Mouse (Mus musculus): ENCODE data around the gene Mpg.

Mpg gene

DNA sequence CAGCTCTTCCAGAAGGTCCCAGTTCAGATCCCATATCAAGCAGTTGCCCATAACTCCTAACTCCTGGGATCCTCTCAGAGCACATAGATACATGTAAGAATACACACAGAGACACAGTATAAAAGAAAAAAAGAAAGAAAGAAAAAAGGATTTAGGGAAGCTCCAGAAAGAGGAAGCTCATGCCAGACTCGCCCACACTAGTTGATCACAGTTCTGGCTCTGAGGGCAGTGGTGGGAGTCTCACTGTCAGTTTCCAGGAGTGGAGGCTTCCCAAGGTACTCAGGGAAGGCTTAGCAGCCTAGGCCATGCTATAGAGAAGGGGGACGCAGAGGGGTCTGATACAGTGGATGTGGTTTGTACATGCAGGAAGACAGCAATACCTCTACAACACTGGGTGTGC, 4.8 kb downstream of the Mpg start:
- no peak for DNase-seq (ENCODE audit: low read depth, low spot score)

DNA sequence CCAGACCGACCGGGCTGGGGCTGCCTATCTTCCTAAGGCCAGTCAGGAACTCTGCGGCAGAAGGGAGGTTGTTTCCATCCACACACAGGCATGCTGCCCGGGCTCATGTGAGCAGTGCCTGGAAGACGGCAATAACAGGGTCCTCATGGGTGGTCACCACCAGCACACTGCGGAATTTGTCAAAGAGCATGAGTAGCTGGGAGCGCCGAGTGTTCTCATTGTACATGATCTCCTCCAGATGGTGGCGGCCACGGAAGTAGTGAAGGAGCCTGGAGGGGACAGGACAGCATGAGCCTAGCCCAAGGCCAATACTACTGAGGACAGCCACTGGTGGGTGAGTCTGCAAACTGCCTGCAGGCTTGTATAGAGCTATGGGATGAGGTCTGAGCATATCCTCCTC, 6.5 kb downstream of the Mpg start:
- DNase-seq (ENCODE audit: low read depth, low spot score): no peak

DNA sequence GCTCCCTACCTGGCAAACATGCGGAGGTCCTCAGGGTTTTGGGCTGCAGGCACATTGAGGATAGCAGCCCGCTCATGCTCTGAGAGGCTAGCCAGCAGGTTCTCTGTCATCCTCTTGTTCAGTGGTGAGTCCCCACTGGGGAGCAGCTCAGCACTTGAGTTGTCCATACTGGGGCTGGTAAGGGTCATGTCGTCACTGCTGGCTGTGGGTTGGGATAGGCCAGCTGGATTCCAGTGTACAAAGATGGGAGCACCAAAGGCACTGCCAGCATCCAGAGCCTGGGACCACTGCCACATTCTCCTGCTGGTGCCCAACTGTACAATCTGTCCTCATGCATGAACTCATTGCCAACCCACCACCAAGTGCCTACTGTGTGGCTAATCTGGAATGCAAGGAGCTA, 7.6 kb downstream of the Mpg start:
- no peak for DNase-seq (ENCODE audit: low read depth, low spot score)

DNA sequence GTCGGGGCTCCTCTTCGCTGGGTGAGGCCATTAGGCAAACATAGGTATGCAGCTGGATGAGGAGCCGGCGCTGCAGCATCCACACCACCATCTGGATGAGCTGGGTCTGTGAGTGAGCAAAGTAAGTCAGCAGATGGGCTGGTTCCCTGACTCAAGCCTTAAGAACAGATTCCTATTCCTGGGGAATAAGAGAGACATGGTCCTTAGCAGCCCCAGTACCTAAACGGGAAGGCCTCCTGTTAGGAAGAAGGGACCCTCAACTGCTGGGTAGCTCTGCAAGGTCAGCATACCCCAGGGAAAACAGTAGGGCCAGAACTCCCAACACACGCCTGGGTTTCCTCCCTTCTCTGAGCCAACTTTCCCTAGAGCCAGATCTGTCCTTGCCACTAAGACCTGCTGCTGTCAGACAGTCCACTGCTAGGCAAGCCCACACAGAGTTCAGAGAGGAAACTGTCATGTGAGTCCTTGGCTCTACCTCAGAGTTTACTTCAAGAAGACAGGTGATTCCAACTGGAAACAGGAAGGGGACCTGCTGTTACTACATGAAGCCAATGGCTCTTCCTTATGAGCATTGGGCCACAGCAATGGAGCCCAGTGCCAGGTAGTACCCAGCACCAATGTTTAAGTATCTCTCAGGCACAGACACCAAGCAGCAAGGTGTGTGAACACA, 8.6 kb downstream of the Mpg start:
- no peak for DNase-seq (ENCODE audit: low read depth, low spot score)

DNA sequence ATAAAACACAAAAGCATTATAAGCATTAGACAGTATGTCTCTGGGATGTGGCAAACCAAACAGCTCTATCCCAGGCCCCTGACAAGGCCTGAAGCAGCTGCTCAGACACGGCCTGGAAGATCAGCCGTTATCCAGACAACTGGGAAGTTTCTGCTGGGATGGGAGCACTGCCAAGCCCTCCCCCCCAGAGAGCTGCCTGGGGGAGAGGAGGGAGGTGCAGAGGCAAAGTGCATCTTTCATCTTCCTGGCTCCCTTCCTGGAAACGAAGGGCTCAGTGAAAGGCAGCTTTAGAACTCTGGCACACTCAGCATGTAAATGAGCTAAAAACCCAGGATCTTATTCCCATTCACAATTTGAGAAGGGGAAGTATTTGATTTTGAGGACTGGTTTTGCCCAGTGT, 9.3 kb downstream of the Mpg start:
- no peak for DNase-seq (ENCODE audit: low read depth, low spot score)

DNA sequence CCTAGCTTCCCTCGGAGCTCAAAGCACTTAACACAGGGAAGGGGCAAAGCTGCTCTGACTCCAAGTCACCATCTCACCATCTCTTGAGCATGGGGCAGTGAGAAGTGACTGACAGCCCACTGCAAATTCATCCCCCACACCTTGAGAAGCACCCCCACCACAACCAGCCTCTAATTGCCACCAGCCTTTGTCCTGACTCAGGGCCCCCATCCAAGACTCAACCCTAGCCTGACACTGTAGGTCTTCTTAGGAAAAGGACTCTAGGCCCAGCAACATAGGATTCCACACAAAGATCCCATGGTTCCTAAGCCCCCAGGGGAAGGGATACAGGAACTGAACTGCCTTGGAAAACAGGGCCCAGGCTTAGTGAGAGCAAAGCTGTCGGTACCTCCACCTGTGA, 9.8 kb downstream of the Mpg start:
- DNase-seq (ENCODE audit: low read depth, low spot score): no peak

DNA sequence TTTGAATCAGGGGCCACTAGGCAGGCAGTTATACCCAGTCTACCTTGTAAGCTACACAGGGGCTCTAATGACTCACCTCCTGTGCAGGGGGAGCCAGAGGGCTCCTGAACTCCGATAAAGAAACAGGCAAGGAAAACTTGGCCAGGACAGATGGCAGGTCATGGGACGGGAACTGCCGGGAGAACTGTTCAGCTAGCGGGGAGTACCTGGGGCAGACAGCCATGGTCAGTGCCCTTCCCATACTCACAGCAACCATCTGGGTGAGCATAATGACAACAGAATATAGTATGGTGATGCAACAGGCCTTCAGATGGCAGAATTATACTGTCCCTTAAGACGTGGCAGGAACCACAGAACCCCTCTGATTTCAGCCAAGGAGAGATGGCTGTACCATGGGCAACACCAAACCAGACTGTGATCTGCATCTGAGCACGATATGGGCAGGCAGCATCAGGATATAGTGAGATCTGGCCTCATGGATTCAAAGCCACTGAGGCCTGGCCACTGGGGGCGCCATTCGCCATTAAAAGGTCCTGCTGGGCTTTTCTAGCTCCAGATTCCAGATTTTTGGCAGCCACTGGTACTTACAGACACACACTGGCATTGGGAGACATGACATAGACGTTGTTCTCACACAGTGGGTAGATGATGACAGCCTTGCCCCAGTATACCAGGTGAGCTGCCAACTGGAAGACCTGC, 10.6 kb downstream of the Mpg start:
- DNase-seq (ENCODE audit: low read depth, low spot score): no peak

DNA sequence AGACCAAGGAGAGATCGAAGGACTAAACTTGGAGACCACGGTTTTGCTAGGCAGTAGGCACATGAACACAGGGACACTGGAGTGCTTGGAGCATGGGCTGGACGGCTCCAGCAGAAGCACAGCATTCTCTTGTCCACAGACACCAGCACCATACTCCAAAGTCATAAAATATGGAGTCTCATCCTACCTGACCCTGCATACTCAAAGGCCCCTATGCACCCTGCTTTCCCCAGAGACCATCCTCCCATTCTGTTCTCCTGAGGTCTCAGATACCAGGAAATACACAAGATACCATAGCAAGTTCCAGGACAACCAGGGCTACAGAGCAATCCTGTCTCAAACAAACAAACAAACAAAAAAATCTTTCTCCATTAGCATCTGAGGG, 11.1 kb downstream of the Mpg start:
- DNase-seq (ENCODE audit: low read depth, low spot score): no peak

DNA sequence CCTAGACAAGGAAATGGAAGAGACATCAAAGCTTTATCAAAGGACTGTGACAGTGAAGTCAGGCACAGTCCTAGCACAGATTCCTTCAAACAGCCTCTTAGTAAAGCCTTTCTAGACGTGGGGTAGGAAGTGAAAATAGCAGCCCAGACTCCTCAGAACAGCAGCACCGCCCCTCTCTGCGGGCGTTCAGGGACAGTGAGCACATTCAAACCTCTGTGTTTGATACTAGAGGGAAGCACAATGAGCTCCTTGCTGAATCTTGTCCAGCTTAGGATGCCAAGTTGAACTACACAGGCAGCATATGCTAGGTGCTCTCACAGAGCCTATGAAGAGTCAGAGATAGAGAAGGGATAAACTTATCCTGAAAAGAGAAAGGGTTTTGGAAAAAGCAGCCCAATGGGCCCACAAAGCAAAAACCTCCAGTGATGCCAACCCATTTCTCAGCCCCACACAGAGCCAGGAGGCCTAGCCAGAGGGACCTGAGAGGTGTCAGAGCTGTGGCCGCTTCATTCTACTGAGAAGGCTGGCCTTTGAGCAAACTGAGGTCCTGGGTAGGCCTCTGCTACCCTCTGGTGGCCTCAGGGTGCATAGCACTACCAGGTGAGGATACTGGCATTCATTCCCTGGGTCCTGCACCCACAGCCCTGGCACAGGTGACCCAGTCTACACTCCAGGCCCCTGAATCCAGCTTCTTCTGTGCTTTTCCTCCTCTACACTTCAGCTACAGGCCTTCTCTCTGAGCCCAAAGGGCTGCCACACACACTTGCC, 12.0 kb downstream of the Mpg start:
- DNase-seq (ENCODE audit: low read depth, low spot score): no peak

DNA sequence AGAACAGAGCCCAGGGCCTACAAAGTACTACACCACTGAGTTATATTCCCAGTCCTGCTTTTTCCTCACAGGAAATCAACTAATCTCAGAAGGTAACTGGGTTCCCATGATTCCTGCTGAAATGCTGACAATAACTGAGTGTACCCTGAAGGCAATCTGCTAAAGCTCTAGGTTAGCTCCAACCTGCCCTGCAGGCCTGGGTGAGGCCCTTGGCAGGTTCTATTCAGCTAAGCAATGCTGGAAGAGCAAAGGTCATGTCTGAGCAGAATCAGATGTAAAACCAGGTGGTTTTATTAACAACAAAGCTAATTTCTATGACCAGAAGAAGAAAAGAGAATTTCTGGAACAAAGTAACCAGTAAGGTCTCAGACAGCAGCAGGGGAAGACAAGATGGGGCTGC, 15.1 kb downstream of the Mpg start:
- DNase-seq (ENCODE audit: low read depth, low spot score): no peak

DNA sequence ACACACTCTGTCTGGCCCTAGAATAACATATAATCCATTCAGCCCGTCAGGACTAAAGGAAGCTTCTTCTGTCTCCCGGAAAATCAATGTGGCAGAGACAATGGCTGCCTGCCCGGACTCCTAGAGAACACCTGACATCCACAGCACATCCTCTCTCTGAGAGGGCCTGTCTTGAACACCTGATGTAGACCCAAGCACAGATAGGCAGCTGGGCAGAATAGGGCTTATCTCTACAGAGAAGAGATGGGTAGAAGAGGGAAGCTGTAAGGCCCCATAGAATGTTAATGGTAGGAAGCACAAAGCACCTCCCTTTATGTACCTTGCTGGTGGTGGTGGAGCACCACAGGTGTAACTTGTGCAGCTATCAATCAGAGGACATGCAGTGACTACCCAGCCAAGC, 15.9 kb downstream of the Mpg start:
- no peak for DNase-seq (ENCODE audit: low read depth, low spot score)

DNA sequence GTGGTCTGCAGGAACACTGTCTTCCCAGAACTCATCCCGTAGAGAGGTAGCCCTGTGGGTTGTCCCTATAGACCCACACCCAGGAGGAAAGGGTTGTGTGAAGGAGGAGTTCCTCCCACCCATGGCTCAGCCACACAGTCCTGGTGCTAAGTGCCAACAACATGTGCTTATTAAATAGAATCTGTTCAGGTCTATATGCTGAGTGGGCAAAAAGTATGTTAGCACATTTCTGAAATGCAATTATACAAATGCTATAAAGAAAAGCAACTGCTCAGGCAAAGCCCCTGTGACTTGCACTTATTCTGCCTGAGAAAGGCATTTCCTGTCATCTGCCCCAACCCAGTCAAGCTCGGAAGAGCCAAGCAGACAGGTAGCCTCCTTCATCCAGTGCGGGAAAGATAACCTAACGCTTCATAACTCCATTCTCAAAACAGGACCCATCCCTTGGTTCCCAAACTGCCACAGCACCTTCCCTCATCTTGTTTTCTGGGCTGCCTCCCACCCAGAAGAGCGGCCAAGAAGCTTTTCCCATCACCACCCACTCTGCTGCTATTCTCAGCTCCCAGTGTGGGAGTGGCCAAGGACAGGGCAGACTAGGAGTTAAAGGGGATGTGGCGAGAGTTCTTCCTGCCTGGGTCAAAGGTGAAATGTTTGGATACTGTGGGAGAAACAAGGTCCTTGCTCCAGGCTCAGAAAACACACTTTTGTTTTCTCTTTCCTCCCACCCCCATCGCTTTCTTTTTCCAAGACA, 17.1 kb downstream of the Mpg start:
- DNase-seq (ENCODE audit: low read depth, low spot score): no peak

DNA sequence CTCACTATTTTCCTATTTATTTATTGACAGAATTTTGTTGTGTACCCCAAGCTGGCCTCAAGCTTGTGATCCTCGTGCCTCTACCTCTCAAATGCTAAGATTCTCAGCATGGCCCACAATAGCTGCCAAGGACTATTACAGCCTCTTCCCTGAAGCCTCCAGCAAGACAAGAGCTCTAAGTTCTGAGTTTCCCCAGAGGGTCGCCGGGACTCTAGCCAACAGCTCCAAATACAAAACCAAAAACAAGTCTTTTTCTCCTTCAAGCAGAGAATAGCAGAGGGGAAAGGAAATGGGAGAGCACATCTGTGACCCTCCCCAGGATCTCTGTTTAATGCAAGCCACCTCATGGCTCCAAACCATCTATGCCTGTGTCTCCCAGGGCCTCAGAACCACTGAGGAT, 17.8 kb downstream of the Mpg start:
- no peak for DNase-seq (ENCODE audit: low read depth, low spot score)

DNA sequence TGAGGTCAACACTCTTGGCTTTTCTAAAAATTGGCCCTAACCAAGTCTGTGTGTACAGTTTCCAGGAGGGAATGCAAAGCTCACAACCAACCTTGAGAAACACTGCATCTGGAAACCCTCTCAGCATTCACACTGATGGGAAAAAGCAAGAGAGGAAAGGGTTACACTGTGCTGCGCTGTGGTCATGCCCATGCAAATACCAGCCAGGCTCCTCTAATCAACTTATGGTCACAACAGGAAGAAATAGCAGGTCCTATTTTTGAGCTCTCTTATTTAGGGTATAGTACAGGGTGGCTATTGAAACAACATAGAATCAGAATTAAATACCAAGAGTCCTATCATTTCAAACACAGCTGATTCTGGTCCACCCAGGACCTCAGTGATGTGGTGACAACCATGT, 18.3 kb downstream of the Mpg start:
- no peak for DNase-seq (ENCODE audit: low read depth, low spot score)

DNA sequence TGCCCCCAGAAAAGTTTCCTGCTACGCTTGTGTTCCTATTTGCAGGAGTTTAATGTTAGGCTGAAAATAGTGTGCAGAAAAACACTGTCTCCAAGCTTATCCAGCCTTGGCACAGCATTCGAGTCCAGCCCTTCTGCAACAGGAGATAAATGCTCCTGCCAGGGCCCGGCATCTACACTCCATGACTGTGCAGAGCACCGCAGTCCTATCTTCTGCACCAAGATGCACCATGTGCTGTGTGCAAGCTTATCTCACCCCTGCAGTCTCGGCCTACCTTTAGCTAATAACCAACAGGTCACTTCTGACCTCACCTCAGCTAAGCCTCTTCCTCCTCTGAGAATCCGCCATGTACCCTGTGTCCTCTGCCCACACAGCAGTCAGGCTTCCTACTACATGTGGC, 19.3 kb downstream of the Mpg start:
- DNase-seq (ENCODE audit: low read depth, low spot score): no peak

DNA sequence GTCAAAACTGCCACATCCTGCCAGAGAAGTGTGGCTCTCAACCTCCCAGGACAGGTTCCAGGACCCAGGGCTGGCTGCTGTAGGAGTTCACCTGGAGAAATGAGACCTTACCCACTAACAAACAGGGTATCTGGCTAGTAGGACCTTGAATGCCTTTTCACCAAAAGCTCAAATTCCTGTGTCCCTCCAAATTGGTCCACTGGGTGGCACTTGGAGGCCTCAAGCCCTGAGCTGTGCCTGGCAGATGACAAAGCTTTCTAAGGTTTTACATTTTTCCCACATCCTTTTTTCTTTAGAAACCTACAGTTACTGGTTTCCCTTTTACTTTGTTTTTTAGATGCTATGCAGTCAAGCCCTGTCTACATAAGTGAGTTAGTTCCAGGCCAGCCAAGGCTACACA, 20.8 kb downstream of the Mpg start:
- no peak for DNase-seq (ENCODE audit: low read depth, low spot score)

DNA sequence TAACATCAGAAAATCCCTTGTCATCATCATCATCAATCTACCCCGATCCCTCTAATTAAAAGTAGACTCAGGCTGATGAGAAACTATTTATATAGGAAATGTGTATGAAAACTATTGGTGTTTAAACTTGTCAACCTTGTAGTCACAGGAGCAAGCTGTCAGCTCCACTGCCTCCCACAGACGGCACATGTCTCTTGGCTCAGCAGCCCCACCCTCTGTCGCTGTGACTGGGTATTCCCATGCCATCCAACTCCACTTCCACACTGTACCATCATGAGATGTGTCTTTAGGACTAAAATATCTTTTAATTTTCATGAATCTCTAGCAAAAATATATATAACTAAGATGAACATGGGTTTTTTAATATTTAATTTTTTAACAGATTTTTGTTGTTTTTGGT, 22.0 kb downstream of the Mpg start:
- DNase-seq (ENCODE audit: low read depth, low spot score): no peak

DNA sequence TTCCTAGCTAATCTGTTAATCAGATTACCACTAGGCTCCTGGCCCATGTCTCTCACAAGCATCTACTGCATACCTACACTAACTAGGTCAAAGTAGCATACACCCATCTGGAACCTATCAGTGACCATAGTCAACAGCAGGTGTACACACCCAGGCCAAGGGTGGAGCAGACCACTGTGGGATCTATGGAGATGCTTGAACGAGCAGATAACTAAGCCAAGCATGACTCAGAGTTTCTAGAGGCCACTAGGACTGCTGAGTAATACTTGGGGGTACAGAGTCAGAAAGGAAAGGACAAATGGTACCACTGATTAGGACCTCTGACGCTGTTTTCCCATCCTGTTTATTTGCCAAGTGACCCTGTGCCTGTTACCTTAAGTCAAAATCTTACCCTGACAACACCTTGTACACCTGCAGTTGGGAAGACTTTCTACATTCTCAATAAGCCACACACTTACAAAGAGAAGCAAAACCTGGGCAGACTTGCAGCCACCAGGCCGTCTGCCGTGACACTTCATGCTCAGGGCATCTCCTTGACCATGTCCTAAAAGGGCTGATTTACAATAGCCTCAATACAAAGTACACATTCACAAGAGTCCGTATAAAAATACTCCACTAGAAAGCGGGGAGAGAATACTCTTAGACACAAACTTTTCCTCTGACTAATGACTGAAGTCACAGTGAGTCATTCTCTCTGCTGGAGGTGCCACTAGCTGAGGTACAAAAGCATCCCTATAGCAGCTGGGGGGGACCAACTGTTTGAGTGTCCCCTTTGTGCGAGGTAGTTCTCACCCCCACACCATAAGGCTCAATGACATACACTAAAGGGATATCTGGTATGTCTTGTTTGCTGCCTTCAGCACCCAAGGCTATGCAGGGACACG, 24.8 kb downstream of the Mpg start:
- no peak for DNase-seq (ENCODE audit: low read depth, low spot score)

DNA sequence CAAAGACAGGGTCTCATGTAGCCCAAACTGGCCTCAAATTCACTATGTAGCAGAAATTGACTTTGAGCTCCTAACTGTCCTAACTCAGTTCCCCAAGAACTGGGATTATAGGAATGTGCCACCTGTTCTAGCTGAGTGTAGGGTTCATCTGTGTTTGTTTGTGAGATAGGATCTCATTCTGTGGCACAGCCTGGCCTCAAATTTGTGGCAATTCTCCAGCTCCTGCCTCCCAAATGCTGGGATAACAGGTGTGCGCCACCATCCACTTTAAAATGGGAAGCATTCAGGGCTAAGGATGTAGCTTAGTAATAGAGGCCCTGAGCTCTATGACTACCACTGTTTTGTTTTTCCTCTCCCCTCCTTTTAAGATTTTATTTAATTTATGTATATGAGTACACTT, 26.8 kb downstream of the Mpg start:
- no peak for DNase-seq (ENCODE audit: low read depth, low spot score)

DNA sequence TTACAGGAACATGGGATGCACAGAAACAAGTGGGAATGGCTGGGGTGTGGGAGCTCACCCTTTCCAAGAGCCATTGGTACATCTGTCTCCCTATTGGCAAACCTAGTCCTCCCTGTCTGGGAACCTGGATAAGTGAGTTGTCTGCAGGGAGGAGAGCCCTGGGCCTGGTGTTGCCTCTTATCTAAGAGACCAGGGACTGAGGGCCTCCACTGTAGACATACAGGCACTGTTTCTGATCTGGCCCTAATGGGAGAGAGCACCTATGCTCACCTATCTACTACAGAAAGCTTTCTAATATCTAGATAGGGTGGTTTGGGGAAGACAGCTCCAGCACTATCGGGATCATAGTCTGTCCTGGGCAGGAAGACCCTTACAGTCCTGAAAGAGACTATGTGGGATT, 29.8 kb downstream of the Mpg start:
- DNase-seq (ENCODE audit: low read depth, low spot score): no peak

DNA sequence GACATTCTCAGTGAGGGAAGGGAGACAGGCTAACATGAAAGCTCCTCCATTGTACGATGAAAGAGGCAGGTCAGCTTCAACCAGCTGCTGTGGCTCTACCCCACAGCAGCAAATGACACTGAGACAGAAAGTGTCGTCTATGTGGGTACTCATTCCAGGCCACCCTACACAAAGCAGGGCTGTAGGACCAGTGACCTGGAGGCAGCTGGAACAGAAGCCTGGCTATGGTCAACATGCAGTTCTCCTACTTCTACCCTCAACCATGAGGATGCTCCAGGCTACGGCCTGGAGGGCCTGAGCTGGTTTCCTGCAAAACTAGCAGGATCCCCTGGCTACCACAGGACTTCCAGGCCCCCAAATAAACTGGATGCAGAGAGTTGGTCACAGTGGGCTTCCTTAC, 30.3 kb downstream of the Mpg start:
- DNase-seq (ENCODE audit: low read depth, low spot score): no peak
